Mouse (Mus musculus) limb, embryonic 11.5 days (tissue): ENCODE measurements around the gene Foxa3. TPM values are rescaled to one million over a fixed set of nuclear protein-coding genes. Genes with fewer than 3 reads are reported as not detected.

Experiments used
- polyA plus RNA-seq: library from polyadenylated mRNA; unstranded; fragments of >200 nt; fragmentation: Nextera tagmentation; extraction: Ambion mirVana; gene quantifications from 2 replicates; pipeline ENCODE4 v1.2.1, GENCODE M21; 2014

Foxa3 gene
- polyA plus RNA-seq, 1 experiment from 2014 or later: 0.21 TPM

Other genes with a start within 250 kb of the Foxa3 start
- gene Psg19, start 225.0 kb downstream of the Foxa3 start, polyA plus RNA-seq: not detected in 2 replicates
- gene Psg17, start 201.9 kb downstream of the Foxa3 start, polyA plus RNA-seq: not detected in 2 replicates
- gene Mill2, start 183.6 kb downstream of the Foxa3 start, polyA plus RNA-seq: not detected in 2 replicates
- gene Pglyrp1, start 152.2 kb downstream of the Foxa3 start, polyA plus RNA-seq: 0.38 and 0.45 TPM in 2 replicates
- gene Ccdc61, start 113.1 kb downstream of the Foxa3 start, polyA plus RNA-seq: 22.5 and 23.4 TPM in 2 replicates
- gene Nova2, start 97.7 kb downstream of the Foxa3 start, polyA plus RNA-seq: 0.29 and 0.33 TPM in 2 replicates
- gene Nanos2, start 36.1 kb downstream of the Foxa3 start, polyA plus RNA-seq: not detected in 2 replicates
- 4.5 and 5.7 TPM in 2 replicates for gene Mypop, start 32.3 kb downstream of the Foxa3 start, polyA plus RNA-seq
- 31.4 and 32.5 TPM in 2 replicates for gene Irf2bp1, start 19.5 kb downstream of the Foxa3 start, polyA plus RNA-seq
- 36.0 and 37.6 TPM in 2 replicates for gene Sympk, start 839 bp upstream of the Foxa3 start, polyA plus RNA-seq
- not detected in 2 replicates for gene Rsph6a, start 31.2 kb upstream of the Foxa3 start, polyA plus RNA-seq
- 18.8 and 25.6 TPM in 2 replicates for gene Dmwd, start 52.7 kb upstream of the Foxa3 start, polyA plus RNA-seq
- 8.6 and 9.2 TPM in 2 replicates for gene Dmpk, start 60.3 kb upstream of the Foxa3 start, polyA plus RNA-seq
- gene Six5, start 71.1 kb upstream of the Foxa3 start, polyA plus RNA-seq: 8.7 and 8.9 TPM in 2 replicates
- gene Gm4969, start 94.8 kb upstream of the Foxa3 start, polyA plus RNA-seq: 1.8 and 2.0 TPM in 2 replicates
- gene Fbxo46, start 96.3 kb upstream of the Foxa3 start, polyA plus RNA-seq: 9.3 and 9.8 TPM in 2 replicates
- gene Qpctl, start 125.8 kb upstream of the Foxa3 start, polyA plus RNA-seq: 10.7 and 11.7 TPM in 2 replicates
- 179 and 183 TPM in 2 replicates for gene Snrpd2, start 126.2 kb upstream of the Foxa3 start, polyA plus RNA-seq
- 0.23 TPM in 1 of 2 replicates, not detected in the other for gene Gipr, start 142.6 kb upstream of the Foxa3 start, polyA plus RNA-seq
- 2.2 and 2.3 TPM in 2 replicates for gene Eml2, start 152.9 kb upstream of the Foxa3 start, polyA plus RNA-seq
- 8.7 and 10.5 TPM in 2 replicates for gene Gpr4, start 189.0 kb upstream of the Foxa3 start, polyA plus RNA-seq
- 42.9 and 43.2 TPM in 2 replicates for gene Opa3, start 204.8 kb upstream of the Foxa3 start, polyA plus RNA-seq
- gene Vasp, start 248.3 kb upstream of the Foxa3 start, polyA plus RNA-seq: 62.3 and 65.6 TPM in 2 replicates